Mouse (Mus musculus): Measurements from ENCODE around the gene Foxe3.

GRCm38 (mm10) chr4:114916056-114916455 lies 9.8 kb downstream of the Foxe3 start:
- no peak for TF ChIP-seq CTCF (IDR thresholded peaks at IDR 0.05; ENCODE audit: low read depth)
- TF ChIP-seq EP300 (optimal IDR thresholded peaks at IDR 0.05): no peak

Data from stomach, postnatal 0 days (tissue).